Mouse (Mus musculus) embryonic facial prominence, embryonic 14.5 days (tissue): ENCODE data around the gene Mas1. TPM values are rescaled to one million over a fixed set of nuclear protein-coding genes. Genes with fewer than 3 reads are reported as not detected.

ENCODE experiments used
- ATAC-seq: fragments of 200-750 bp; cut with Nextera tagmentation; 2 replicates; pipeline ENCODE4 v1.8.0; 2017; ENCODE audit warnings: low read depth, moderate number of reproducible peaks, moderate TSS enrichment
- DNase-seq: peaks from one replicate; pipeline ENCODE4 v3.0.0-alpha.2; 2015; ENCODE audit warnings: low spot score
- H3K27ac ChIP-seq: fragments of 300-500 bp; sonication (generic); replicated peaks from 2 replicates; pipeline ENCODE4 v1.5.1; 2014; ENCODE audit warnings: low read depth, mild to moderate bottlenecking, low read length, moderate library complexity
- H3K27me3 ChIP-seq: fragments of 300-500 bp; sonication (generic); replicated peaks from 2 replicates; pipeline ENCODE4 v1.6.1; 2014; ENCODE audit warnings: low read length; ENCODE audit not compliant: control insufficient read depth, insufficient read depth
- H3K36me3 ChIP-seq: fragments of 300-500 bp; sonication (generic); 2 replicates; pipeline ENCODE4 v1.6.1; 2014; ENCODE audit warnings: low read length, mixed read lengths; ENCODE audit not compliant: control insufficient read depth, insufficient read depth
- H3K4me1 ChIP-seq: fragments of 300-500 bp; sonication (generic); 2 replicates; pipeline ENCODE4 v1.6.1; 2014; ENCODE audit warnings: antibody characterized with exemption, low read length; ENCODE audit not compliant: control insufficient read depth, insufficient read depth
- H3K4me2 ChIP-seq: fragments of 300-500 bp; sonication (generic); 2 replicates; pipeline ENCODE4 v1.6.1; 2014; ENCODE audit warnings: low read depth, mild to moderate bottlenecking, low read length, moderate library complexity, mixed read lengths
- H3K4me3 ChIP-seq: fragments of 300-500 bp; sonication (generic); 2 replicates; pipeline ENCODE4 v1.5.1; 2014; ENCODE audit warnings: low read depth, mild to moderate bottlenecking, low read length
- H3K9ac ChIP-seq: fragments of 300-500 bp; sonication (generic); 2 replicates; pipeline ENCODE4 v1.6.1; 2014; ENCODE audit warnings: low read depth, mild to moderate bottlenecking, low read length, moderate library complexity, mixed read lengths
- H3K9me3 ChIP-seq: fragments of 300-500 bp; sonication (generic); 2 replicates; pipeline ENCODE4 v1.6.1; 2016; ENCODE audit warnings: low read length; ENCODE audit not compliant: control insufficient read depth
- WGBS: fragments of 180-500 bp; shearing (Covaris S2); extraction: QIAGEN DNeasy Blood & Tissue Kit; methylation state at CpG from one replicate; pipeline ENCODE4 v1.1.7; 2014; 5-methylcytosine and 5-hydroxymethylcytosine counted together
- polyA plus RNA-seq: library from polyadenylated mRNA; unstranded; fragments of >200 nt; fragmentation: Nextera tagmentation; extraction: Ambion mirVana; gene quantifications from 2 replicates; pipeline ENCODE4 v1.2.1, GENCODE M21; 2014

The Mas1 gene
- 0.99 and 2.1 TPM in 2 replicates for polyA plus RNA-seq

GRCm38 (mm10) chr17:12868043-12868442 is at the start of gene Mas1:
Mas1 (minus strand) TSS chr17:12868143.
- Histone ChIP-seq H3K4me1 (peaks cover 24% of the 10 kb centered on the region; the same call in 1 of the 2 replicates), H3K27me3 (no peaks in the 10 kb centered on the region), H3K9ac (no peak within 1 kb of the TSS), H3K9me3 (no peaks in the 10 kb centered on the region), H3K4me3 (no peak within 1 kb of the TSS), H3K4me2 (no peak within 1 kb of the TSS), H3K27ac (peak within 1 kb of the TSS; percentile 67), H3K36me3 (no peaks in the 10 kb centered on the region)
- DNase-seq = no peak
- WGBS = 20% methylated on average over 2 of the region's 2 CpGs
- peak; percentile 9; the same call in 1 of the 2 replicates for ATAC-seq

DNA sequence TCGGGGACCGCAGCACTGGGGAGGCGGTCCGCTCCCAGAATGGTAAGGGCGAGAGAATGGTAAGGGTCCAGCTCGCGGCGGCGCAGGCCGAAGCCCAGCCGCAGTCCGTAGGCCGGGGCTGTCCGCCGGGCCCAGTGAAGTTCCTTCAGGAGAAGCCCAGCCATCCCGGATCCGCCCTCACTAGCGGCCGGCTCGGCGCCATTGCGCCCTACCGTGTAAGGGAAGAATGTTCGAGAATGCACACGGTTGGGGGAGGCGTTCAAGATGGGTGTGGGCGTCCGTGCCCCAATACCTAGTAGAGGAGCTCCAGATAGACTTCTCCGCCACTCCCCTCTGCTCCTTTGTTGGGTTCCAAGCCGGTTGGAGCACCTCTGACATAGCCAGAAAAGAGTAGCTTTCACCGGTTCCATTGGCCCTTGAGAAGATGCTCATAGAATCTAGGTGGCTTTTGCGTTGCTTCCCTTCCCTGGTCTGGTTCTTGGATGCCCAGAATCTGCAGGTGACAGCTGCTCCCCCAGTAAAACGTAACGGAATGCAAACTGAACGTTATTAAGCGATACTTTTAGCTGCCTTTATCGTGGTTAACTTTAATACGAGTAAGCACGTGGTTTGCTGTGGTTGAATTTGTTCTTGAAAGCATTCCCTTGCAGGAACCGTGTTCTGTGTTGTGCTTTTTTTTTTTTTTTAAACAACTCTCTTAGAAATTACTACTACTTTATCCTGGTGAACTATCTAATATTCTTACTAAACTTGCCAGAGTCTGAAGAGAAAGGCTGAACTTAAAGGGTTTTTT is 48.8 kb upstream of the Mas1 start:
- peaks cover 67% of the 10 kb centered on the region for H3K36me3 ChIP-seq
- peak; percentile 27 for ATAC-seq
- no peaks in the 10 kb centered on the region for H3K27me3 ChIP-seq
- H3K27ac ChIP-seq = peak overlapping the region; percentile 93
- peaks cover 10% of the 10 kb centered on the region; the same call in 1 of the 2 replicates for H3K4me1 ChIP-seq
- peak overlapping the region; percentile 98 for H3K9ac ChIP-seq
- no peaks in the 10 kb centered on the region for H3K9me3 ChIP-seq
- DNase-seq = peak; percentile 57
- peak overlapping the region; percentile 90 for H3K4me2 ChIP-seq
- under 1% methylated on average over 29 of the region's 40 CpGs for WGBS
- peak overlapping the region; percentile 99 for H3K4me3 ChIP-seq

- WGBS = under 1% methylated on average over 50 of the region's 56 CpGs
- H3K36me3 ChIP-seq = peaks cover 66% of the 10 kb centered on the region
- peak within 1 kb of the TSS; percentile 90 for H3K4me2 ChIP-seq
- peak within 1 kb of the TSS; percentile 98 for H3K9ac ChIP-seq
- H3K27me3 ChIP-seq = no peaks in the 10 kb centered on the region
- H3K4me1 ChIP-seq = peaks cover 10% of the 10 kb centered on the region; the same call in 1 of the 2 replicates
- peak; percentile 100 for DNase-seq
- peak within 1 kb of the TSS; percentile 99 for H3K4me3 ChIP-seq
- peak within 1 kb of the TSS; percentile 93 for H3K27ac ChIP-seq
- no peaks in the 10 kb centered on the region for H3K9me3 ChIP-seq
- ATAC-seq = peak; percentile 99
These were observed 48.1 kb upstream of the Mas1 start, which contains the start of gene Mrpl18 for GRCm38 (mm10) chr17:12915881-12916583. Mrpl18 (minus strand) TSS chr17:12916345.

DNA sequence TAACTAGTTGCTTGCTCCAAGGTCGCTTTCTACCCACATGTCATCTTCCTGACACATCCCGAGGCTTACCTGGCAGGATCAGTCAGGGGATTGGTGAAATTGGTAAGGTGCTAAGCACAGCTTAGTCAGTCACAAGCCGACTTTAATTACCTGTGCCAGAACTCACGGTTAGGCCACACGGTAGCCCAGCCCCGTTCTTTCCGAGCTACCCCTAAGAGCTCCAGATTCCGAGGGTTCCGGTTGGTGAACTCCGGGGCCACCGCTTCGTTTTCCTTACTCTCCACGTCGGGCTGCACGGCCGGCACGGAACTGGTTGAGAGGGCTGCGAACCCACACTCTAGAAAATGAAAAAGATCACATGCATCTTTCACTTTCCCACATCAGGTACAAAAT is 47.5 kb upstream of the Mas1 start, which contains the start of gene Tcp1:
Gene Tcp1, plus strand, starts transcription at position 214 of the 393 bp plus-strand sequence.
- DNase-seq (no peak), ATAC-seq (no peak)
- no peaks in the 10 kb centered on the region for H3K9me3 ChIP-seq
- H3K36me3 ChIP-seq = peaks cover 66% of the 10 kb centered on the region
- WGBS = 2% methylated on average over 18 of the region's 18 CpGs
- H3K4me3 ChIP-seq = peak within 1 kb of the TSS; percentile 99
- peak within 1 kb of the TSS; percentile 93 for H3K27ac ChIP-seq
- H3K4me2 ChIP-seq = peak within 1 kb of the TSS; percentile 90
- peak within 1 kb of the TSS; percentile 98 for H3K9ac ChIP-seq
- no peaks in the 10 kb centered on the region for H3K27me3 ChIP-seq
- peaks cover 10% of the 10 kb centered on the region; the same call in 1 of the 2 replicates for H3K4me1 ChIP-seq

GRCm38 (mm10) chr17:12910391-12910790 is 42.4 kb upstream of the Mas1 start:
- Histone ChIP-seq H3K4me1 (peaks cover 7% of the 10 kb centered on the region; the same call in 1 of the 2 replicates), H3K4me2 (no peak overlapping the region), H3K4me3 (no peak overlapping the region), H3K9me3 (no peaks in the 10 kb centered on the region), H3K27me3 (no peaks in the 10 kb centered on the region), H3K36me3 (peaks cover 49% of the 10 kb centered on the region), H3K9ac (no peak overlapping the region), H3K27ac (no peak overlapping the region)
- no peak for ATAC-seq
- WGBS = 88% methylated on average over 8 of the region's 8 CpGs
- DNase-seq = no peak

- H3K4me3 ChIP-seq = no peak within 1 kb of the TSS
- ATAC-seq (no peak), DNase-seq (peak; percentile 16)
- H3K9ac ChIP-seq = peak within 1 kb of the TSS; percentile 14; the same call in 1 of the 2 replicates
- no peaks in the 10 kb centered on the region for H3K27me3 ChIP-seq
- H3K4me2 ChIP-seq = no peak within 1 kb of the TSS
- H3K36me3 ChIP-seq = peaks cover 54% of the 10 kb centered on the region
- 79% methylated on average over 35 of the region's 35 CpGs for WGBS
- H3K27ac ChIP-seq = no peak within 1 kb of the TSS
- H3K9me3 ChIP-seq = no peaks in the 10 kb centered on the region
- H3K4me1 ChIP-seq = no peaks in the 10 kb centered on the region
These were observed 41.7 kb upstream of the Mas1 start, which contains the start of gene Pnldc1 for GRCm38 (mm10) chr17:12909361-12910280. Pnldc1 (minus strand) TSS chr17:12910230.

GRCm38 (mm10) chr17:12906436-12906835 is 38.5 kb upstream of the Mas1 start:
- WGBS = 87% methylated on average over 9 of the region's 9 CpGs
- no peak for DNase-seq
- Histone ChIP-seq H3K27me3 (no peaks in the 10 kb centered on the region), H3K4me1 (0 out of 2 replicates have a peak, but pooled peaks cover 5% of the 10 kb centered on the region), H3K4me2 (no peak overlapping the region), H3K9ac (no peak overlapping the region), H3K27ac (no peak overlapping the region), H3K36me3 (peaks cover 36% of the 10 kb centered on the region), H3K9me3 (no peaks in the 10 kb centered on the region), H3K4me3 (no peak overlapping the region)
- ATAC-seq = no peak
